ENCODE assay signal across 7 mouse cellular contexts in the genomic region with DNA sequence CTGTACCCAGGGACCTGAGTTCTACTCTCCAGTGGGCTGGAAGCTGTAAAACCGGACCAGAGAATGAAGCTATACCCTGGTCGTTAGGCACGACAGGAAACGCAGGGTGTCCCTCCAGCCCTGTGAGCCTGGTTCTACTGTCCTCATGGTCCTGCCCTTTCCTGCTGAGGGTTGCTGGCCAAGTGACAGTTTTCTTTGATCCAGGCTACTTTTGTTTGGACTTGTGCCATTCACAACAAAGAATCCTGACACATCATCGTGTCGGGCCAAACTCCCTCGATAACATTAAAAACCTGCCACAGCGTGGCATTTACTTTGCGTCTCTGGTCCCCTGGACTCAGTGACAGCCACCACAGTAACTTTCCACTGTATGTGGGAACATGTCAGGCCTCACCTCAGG.
A peak's percentile ranks its signal among the peaks of the same experiment; 100 is the strongest.
DNase-seq lines count a peak whose midpoint lies in the region; ATAC-seq and TF ChIP-seq lines count a peak whose summit lies in the region.

No protein-coding gene starts in this region.

- peaks cover 36% of the 10 kb centered on the region for H3K4me1 ChIP-seq in embryonic facial prominence, embryonic 14.5 days (ENCODE audit: control insufficient read depth, insufficient read depth, low read length)
- H3K4me1 ChIP-seq in kidney, adult 2 months (ENCODE audit: control insufficient read depth, insufficient read depth, low read length), result peaks cover 10% of the 10 kb centered on the region
- peaks cover 76% of the 10 kb centered on the region for H3K4me1 ChIP-seq in lung, embryonic 15.5 days
- H3K4me1 ChIP-seq in thymus, adult 2 months (replicated peaks; ENCODE audit: control insufficient read depth, insufficient read depth, low read length), result peaks cover 14% of the 10 kb centered on the region; the same call in 1 of the 2 replicates

- peak; percentile 83 for DNase-seq in adrenal gland, adult 8-10 months
- DNase-seq in embryonic facial prominence, embryonic 14.5 days (ENCODE audit: low spot score), result no peak
- DNase-seq in kidney, adult 2 months, result peak; percentile 88
- DNase-seq in frontal cortex, postnatal 25 days (ENCODE audit: low spot score in 2 of 2), result no peak
- no peak for DNase-seq in thymus, adult 2 months

- no peak for TF ChIP-seq POLR2A in kidney, adult 2 months (IDR thresholded peaks at IDR 0.05; ENCODE audit: low read depth, low read length)
- no peak for TF ChIP-seq POLR2A in thymus, adult 2 months (IDR thresholded peaks at IDR 0.05; ENCODE audit: control insufficient read depth, extremely low read depth, insufficient read depth, low read length, poor library complexity)

- no peak; the same call in 1 of the 2 replicates for TF ChIP-seq CTCF in kidney, adult 2 months (conservative IDR thresholded peaks at IDR 0.05; ENCODE audit: insufficient read depth, insufficient read length, low read depth, low read length)
- no peak for TF ChIP-seq CTCF in thymus, adult 2 months (IDR thresholded peaks at IDR 0.05; ENCODE audit: borderline replicate concordance, control insufficient read depth, extremely low read depth, insufficient read depth, low read length, poor library complexity)

- no peak overlapping the region for H3K9ac ChIP-seq in embryonic facial prominence, embryonic 14.5 days (ENCODE audit: low read depth, low read length)
- H3K9ac ChIP-seq in lung, embryonic 15.5 days, result no peak overlapping the region

- peak overlapping the region; percentile 46; the same call in 1 of the 2 replicates for H3K27ac ChIP-seq in embryonic facial prominence, embryonic 14.5 days (replicated peaks; ENCODE audit: low read depth, low read length)
- peak overlapping the region; percentile 74 for H3K27ac ChIP-seq in kidney, adult 2 months (ENCODE audit: insufficient read depth, low read depth, low read length)
- H3K27ac ChIP-seq in lung, embryonic 15.5 days, result peak overlapping the region; percentile 76
- H3K27ac ChIP-seq in thymus, adult 2 months (ENCODE audit: control insufficient read depth, insufficient read depth, low read length), result no peak overlapping the region

- 42% methylated on average over 9 of the region's 9 CpGs for WGBS in embryonic facial prominence, embryonic 14.5 days
- WGBS in kidney, adult 2 months, result 32% methylated on average over 9 of the region's 9 CpGs
- WGBS in lung, embryonic 15.5 days, result 24% methylated on average over 9 of the region's 9 CpGs
- WGBS in thymus, adult 2 months, result 74% methylated on average over 9 of the region's 9 CpGs

- no peaks in the 10 kb centered on the region for H3K36me3 ChIP-seq in embryonic facial prominence, embryonic 14.5 days (ENCODE audit: control insufficient read depth, insufficient read depth, low read length)
- no peaks in the 10 kb centered on the region for H3K36me3 ChIP-seq in kidney, adult 2 months (ENCODE audit: control insufficient read depth, insufficient read depth, low read length)
- H3K36me3 ChIP-seq in lung, embryonic 15.5 days, result no peaks in the 10 kb centered on the region
- no peaks in the 10 kb centered on the region for H3K36me3 ChIP-seq in thymus, adult 2 months (ENCODE audit: control insufficient read depth, insufficient read depth, low read length)

- H3K4me3 ChIP-seq in embryonic facial prominence, embryonic 14.5 days (ENCODE audit: low read depth, low read length), result no peak overlapping the region
- no peak overlapping the region for H3K4me3 ChIP-seq in kidney, adult 2 months (ENCODE audit: insufficient read depth, low read depth, low read length)
- H3K4me3 ChIP-seq in lung, embryonic 15.5 days, result no peak overlapping the region
- H3K4me3 ChIP-seq in thymus, adult 2 months (ENCODE audit: control insufficient read depth, insufficient read depth, low read length), result no peak overlapping the region

- H3K9me3 ChIP-seq in embryonic facial prominence, embryonic 14.5 days (ENCODE audit: control insufficient read depth, low read length), result no peaks in the 10 kb centered on the region
- H3K9me3 ChIP-seq in lung, embryonic 15.5 days, result no peaks in the 10 kb centered on the region

- no peaks in the 10 kb centered on the region for H3K27me3 ChIP-seq in embryonic facial prominence, embryonic 14.5 days (replicated peaks; ENCODE audit: control insufficient read depth, insufficient read depth, low read length)
- H3K27me3 ChIP-seq in kidney, adult 2 months (replicated peaks; ENCODE audit: control insufficient read depth, insufficient read depth, low read length), result no peaks in the 10 kb centered on the region
- H3K27me3 ChIP-seq in lung, embryonic 15.5 days, result no peaks in the 10 kb centered on the region
- no peaks in the 10 kb centered on the region for H3K27me3 ChIP-seq in thymus, adult 2 months (ENCODE audit: control insufficient read depth, insufficient read depth, low read length)

- no peak overlapping the region for H3K4me2 ChIP-seq in embryonic facial prominence, embryonic 14.5 days (ENCODE audit: low read depth, low read length)
- H3K4me2 ChIP-seq in lung, embryonic 15.5 days, result no peak overlapping the region; the same call in 1 of the 2 replicates

- no peak for ATAC-seq in embryonic facial prominence, embryonic 14.5 days (ENCODE audit: low read depth)
- ATAC-seq in lung, embryonic 15.5 days (ENCODE audit: borderline replicate concordance, extremely low read depth, low FRiP score, low TSS enrichment), result no peak
- ATAC-seq in cerebellum, adult (ENCODE audit: insufficient number of reproducible peaks, low FRiP score, low TSS enrichment), result no peak

Comparison
In these comparisons a context has a peak if more than half of its experiments do, and no peak if none do; other contexts are left out.
1. DNase-seq: peak in adrenal gland, adult 8-10 months (single experiment) and kidney, adult 2 months (single experiment); none in embryonic facial prominence, embryonic 14.5 days (single experiment), frontal cortex, postnatal 25 days (0 of 2) and thymus, adult 2 months (single experiment).